Mouse (Mus musculus) erythroblast, embryonic 14.5 days (primary cell): ENCODE measurements at regions not wholly inside any gene's neighbourhood (a gene's known extent, or its start where the extent isn't known, plus 50 kb on each side); places are given as distances from the start of the nearest gene placed in this dataset.

Source experiments
- GATA1 ChIP-seq: IDR thresholded peaks from 2 replicates; pipeline ENCODE4 v1.6.1; 2012; ENCODE audit warnings: low read length, inconsistent platforms, mixed read lengths
- TAL1 ChIP-seq: IDR thresholded peaks from 3 replicates; pipeline ENCODE4 v1.6.1; 2012; ENCODE audit warnings: low read length, inconsistent platforms, mixed read lengths

GRCm38 (mm10) chr16:50733359-50733758, 142.4 kb upstream of the Ccdc54 start:
- TF ChIP-seq TAL1 (no peak), GATA1 (no peak)
